Mouse (Mus musculus): Measurements from ENCODE around the gene Gdf5. TPM values are rescaled to one million over a fixed set of nuclear protein-coding genes. Genes with fewer than 3 reads are reported as not detected.

Gene Gdf5
- not detected in 2 replicates for polyA plus RNA-seq (2012)

GRCm38 (mm10) chr2:155945124-155945523, at the start of gene Gdf5:
Gdf5 (minus strand) TSS chr2:155945367.

GRCm38 (mm10) chr2:155956134-155957059, 11.2 kb upstream of the Gdf5 start, which contains the start of gene Cep250:
Cep250 (plus strand) TSS chr2:155956458.

GRCm38 (mm10) chr2:155940681-155941080, 4.5 kb downstream of the Gdf5 start, which contains the start of gene Gm15557:
Gm15557 (plus strand) TSS chr2:155940728.

GRCm38 (mm10) chr2:155929531-155930442, 15.4 kb downstream of the Gdf5 start, which contains the start of gene Uqcc1:
Uqcc1 (minus strand) TSS chr2:155930310.

Other genes with a start within 250 kb of the Gdf5 start
- gene Edem2, start 215.9 kb downstream of the Gdf5 start, polyA plus RNA-seq (2012), result 103 and 158 TPM in 2 replicates
- not detected in 2 replicates for gene Gm17581, start 209.5 kb downstream of the Gdf5 start, polyA plus RNA-seq (2012)
- gene Procr, start 194.2 kb downstream of the Gdf5 start, polyA plus RNA-seq (2012), result 2.4 and 2.9 TPM in 2 replicates
- 0.02 TPM in 1 of 2 replicates, not detected in the other for gene Mmp24, start 170.0 kb downstream of the Gdf5 start, polyA plus RNA-seq (2012)
- 29.8 and 30.1 TPM in 2 replicates for gene BC029722, start 125.9 kb downstream of the Gdf5 start, polyA plus RNA-seq (2012)
- gene Eif6, start 118.4 kb downstream of the Gdf5 start, polyA plus RNA-seq (2012), result 253 and 257 TPM in 2 replicates
- 0.05 TPM in 1 of 2 replicates, not detected in the other for gene Fam83c, start 110.5 kb downstream of the Gdf5 start, polyA plus RNA-seq (2012)
- 6.4 and 7.2 TPM in 2 replicates for gene Uqcc1, start 15.1 kb downstream of the Gdf5 start, polyA plus RNA-seq (2012)
- not detected in 2 replicates for gene Gm15557, start 4.6 kb downstream of the Gdf5 start, polyA plus RNA-seq (2012)
- 24.5 and 39.8 TPM in 2 replicates for gene Cep250, start 11.1 kb upstream of the Gdf5 start, polyA plus RNA-seq (2012)
- 0.38 and 1.4 TPM in 2 replicates for gene 6430550D23Rik, start 62.6 kb upstream of the Gdf5 start, polyA plus RNA-seq (2012)
- gene Ergic3, start 62.7 kb upstream of the Gdf5 start, polyA plus RNA-seq (2012), result 64.6 and 80.7 TPM in 2 replicates
- gene Fer1l4, start 107.6 kb upstream of the Gdf5 start, polyA plus RNA-seq (2012), result 0.03 TPM in 1 of 2 replicates, not detected in the other
- 3.5 and 5.3 TPM in 2 replicates for gene Spag4, start 119.8 kb upstream of the Gdf5 start, polyA plus RNA-seq (2012)
- 36.1 and 36.4 TPM in 2 replicates for gene Cpne1, start 166.6 kb upstream of the Gdf5 start, polyA plus RNA-seq (2012)
- 4.0 and 4.6 TPM in 2 replicates for gene Rbm12, start 166.6 kb upstream of the Gdf5 start, polyA plus RNA-seq (2012)
- 2.8 and 3.6 TPM in 2 replicates for gene Gm28036, start 181.7 kb upstream of the Gdf5 start, polyA plus RNA-seq (2012)
- 262 TPM in 2 replicates for gene Romo1, start 198.7 kb upstream of the Gdf5 start, polyA plus RNA-seq (2012)
- 25.1 and 26.9 TPM in 2 replicates for gene Nfs1, start 198.8 kb upstream of the Gdf5 start, polyA plus RNA-seq (2012)
- gene Rbm39, start 234.9 kb upstream of the Gdf5 start, polyA plus RNA-seq (2012), result 330 and 499 TPM in 2 replicates

Measured in megakaryocyte-erythroid progenitor cell, adult 5 weeks (primary cell).